Mouse (Mus musculus) embryonic fibroblast, embryonic 13.5 days (primary cell): ENCODE results near the gene Pex5l.

Experiments
- CTCF ChIP-seq: IDR thresholded peaks from 2 replicates; pipeline ENCODE4 v1.5.1; 2011; ENCODE audit warnings: mild to moderate bottlenecking, control low read depth, low read length, moderate library complexity, borderline replicate concordance; ENCODE audit not compliant: insufficient read depth
- POLR2A ChIP-seq: IDR thresholded peaks from 2 replicates; pipeline ENCODE4 v1.6.1; 2011; ENCODE audit warnings: low read depth, mild to moderate bottlenecking, control low read depth, low read length, moderate library complexity

DNA sequence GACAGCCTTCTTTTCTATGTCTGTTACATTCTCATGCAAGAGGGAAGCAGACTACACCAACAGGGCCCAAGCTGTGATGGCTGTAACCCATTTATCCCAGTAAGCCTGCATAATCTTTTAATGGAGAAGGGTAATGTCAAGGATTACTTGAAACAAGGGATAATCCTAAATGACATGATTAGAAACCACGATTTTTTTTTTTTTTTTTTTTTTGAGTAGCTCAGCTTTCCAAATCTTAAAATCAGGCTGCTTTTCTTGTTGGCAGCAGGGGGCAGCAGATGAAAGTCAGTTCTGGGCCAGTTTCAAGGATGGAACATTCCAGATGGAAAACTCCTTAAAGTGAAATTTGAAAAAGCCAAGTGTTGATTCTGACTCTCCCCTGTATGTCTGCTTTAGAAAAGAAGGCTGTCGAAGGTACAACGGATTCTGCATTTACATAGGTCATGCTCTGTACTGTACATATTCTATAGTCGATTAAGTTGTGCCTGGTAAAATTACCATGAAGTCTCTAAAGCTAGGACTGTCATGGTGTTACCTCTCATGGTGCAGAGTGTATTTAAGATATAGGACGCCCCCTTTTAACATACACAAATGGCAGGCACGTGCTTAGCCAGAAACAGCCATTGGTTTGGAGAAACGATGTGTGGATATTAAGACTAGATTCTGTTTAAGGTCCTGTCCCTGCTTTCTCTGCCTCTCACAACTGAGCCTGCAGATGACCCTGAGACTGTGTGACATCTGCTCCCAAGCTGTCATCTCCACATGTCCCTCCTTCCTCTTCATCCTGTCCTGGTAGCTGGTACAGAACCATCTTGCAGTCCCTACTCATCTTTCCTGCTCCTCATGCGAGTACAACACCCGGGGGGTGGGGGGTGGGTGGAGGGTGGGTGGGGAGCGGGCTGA is 98.9 kb downstream of the Pex5l start:
- TF ChIP-seq POLR2A (no peak), CTCF (no peak)
